Mouse (Mus musculus): ENCODE measurements around the gene Mrps14. TPM values are rescaled to one million over a fixed set of nuclear protein-coding genes. Genes with fewer than 3 reads are reported as not detected.

Gene Mrps14
- total RNA-seq (2014; rRNA removed) (22.9 and 23.1 TPM in 2 replicates), polyA plus RNA-seq (2015; fragmentation: Nextera tagmentation; extraction: Ambion mirVana) (129 and 149 TPM in 2 replicates)

DNA sequence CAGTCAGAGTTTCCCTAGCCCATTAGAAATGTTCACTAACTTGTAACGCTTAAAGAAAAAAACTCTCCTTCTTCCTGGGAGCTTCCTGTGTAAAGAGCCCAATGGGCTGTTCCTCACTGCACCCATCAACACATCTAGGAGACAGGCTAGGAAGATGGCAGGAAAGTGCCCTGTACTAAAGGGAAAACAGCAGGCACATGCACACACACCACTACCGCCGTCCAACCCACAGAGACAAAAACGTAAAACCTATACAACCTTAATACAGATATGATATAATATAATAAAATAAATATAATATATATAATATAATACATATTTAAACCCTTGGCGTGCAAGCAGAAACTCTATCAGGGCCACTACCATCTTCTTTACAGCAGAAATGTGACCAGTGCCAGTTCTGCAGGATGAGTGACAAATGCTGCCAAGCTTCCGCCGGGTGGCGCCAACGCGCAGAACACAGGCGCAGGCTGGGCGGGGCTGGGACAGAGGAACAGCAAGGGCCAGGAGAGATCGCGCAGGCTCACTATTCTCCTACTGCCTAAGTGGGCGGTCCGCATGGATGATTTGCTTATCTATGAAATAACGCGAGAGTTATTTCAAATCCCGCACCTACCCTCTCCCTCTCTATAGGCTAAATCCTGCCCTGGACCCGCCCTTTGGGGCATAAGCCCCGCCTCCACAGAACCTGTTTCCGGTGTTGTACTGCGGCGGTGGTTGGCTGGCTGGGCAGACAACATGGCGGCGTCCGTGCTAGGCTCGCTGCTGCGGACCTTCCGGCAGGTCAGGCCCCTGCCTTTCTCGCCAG is at the start of gene Mrps14:
Gene Mrps14, plus strand, starts transcription at position 687 of the 808 bp plus-strand sequence.
- H3K4me2 ChIP-seq (ENCODE audit: low read depth), result peak within 1 kb of the TSS; percentile 71
- no peaks in the 10 kb centered on the region for H3K9me3 ChIP-seq (ENCODE audit: low read length)
- peak within 1 kb of the TSS; percentile 89 for H3K27ac ChIP-seq (ENCODE audit: low read depth, low read length)
- H3K4me1 ChIP-seq (ENCODE audit: insufficient read depth), result 0 out of 2 replicates have a peak, but pooled peaks cover 6% of the 10 kb centered on the region
- H3K9ac ChIP-seq, result peak within 1 kb of the TSS; percentile 88
- H3K27me3 ChIP-seq (ENCODE audit: insufficient read depth, low read length), result no peaks in the 10 kb centered on the region
- ATAC-seq, result peak; percentile 99
- TF ChIP-seq CTCF (IDR thresholded peaks at IDR 0.05; ENCODE audit: low read depth), result peak; percentile 88
- peaks cover 19% of the 10 kb centered on the region; the same call in 1 of the 2 replicates for H3K36me3 ChIP-seq (ENCODE audit: insufficient read depth)
- H3K4me3 ChIP-seq (ENCODE audit: low read depth, low read length), result peak within 1 kb of the TSS; percentile 90
- 7% methylated on average over 31 of the region's 31 CpGs for WGBS
- DNase-seq, result peak; percentile 99

DNA sequence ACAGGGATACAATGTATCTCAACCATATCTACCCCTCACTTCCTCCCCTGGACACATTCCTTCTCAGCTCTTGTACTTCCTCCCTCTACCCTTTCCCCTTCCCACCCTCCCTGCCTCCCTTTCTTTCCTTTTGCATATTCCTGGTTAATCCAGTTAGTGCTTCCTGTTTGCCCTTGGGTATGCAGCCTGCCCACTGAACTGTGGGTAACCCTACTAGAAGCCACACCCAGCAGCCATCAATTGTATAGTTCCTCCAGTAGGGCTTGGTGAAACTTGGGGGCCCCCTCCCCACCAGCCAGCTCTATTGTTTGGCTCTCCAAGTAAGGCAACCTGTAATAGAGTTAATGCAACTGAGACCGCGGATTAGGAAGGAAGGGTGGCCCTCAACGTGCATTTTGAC is 49.4 kb upstream of the Mrps14 start:
- H3K4me3 ChIP-seq (ENCODE audit: low read depth, low read length), result no peak overlapping the region
- WGBS, result 77% methylated on average over 3 of the region's 3 CpGs
- no peaks in the 10 kb centered on the region for H3K9me3 ChIP-seq (ENCODE audit: low read length)
- H3K27me3 ChIP-seq (ENCODE audit: insufficient read depth, low read length), result no peaks in the 10 kb centered on the region
- peaks cover 4% of the 10 kb centered on the region; the same call in 1 of the 2 replicates for H3K4me1 ChIP-seq (ENCODE audit: insufficient read depth)
- no peak overlapping the region for H3K27ac ChIP-seq (ENCODE audit: low read depth, low read length)
- H3K4me2 ChIP-seq (ENCODE audit: low read depth), result no peak overlapping the region
- no peak overlapping the region for H3K9ac ChIP-seq
- no peaks in the 10 kb centered on the region for H3K36me3 ChIP-seq (ENCODE audit: insufficient read depth)
- ATAC-seq, result no peak
- TF ChIP-seq CTCF (IDR thresholded peaks at IDR 0.05; ENCODE audit: low read depth), result no peak
- no peak for DNase-seq

DNA sequence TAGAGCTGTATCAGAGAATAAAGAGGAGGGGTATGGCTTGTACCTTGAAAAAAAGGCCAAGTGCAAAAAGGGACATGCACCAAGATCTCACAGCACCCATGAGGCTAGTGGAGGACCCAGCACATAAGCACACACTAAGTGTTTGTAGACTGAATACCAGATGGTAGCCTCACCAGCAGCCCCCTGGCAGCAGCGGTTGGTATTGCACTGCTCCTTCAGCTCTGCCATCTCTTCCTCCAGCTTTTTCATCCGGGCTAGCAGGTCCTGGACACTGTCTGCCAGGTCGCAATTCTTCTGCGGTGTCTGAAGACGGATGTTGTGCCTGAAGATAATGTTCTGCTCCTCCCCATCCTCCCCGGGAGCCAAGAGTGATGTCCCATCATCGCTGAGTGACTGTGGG is 47.7 kb upstream of the Mrps14 start:
- Histone ChIP-seq H3K36me3 (ENCODE audit: insufficient read depth) (no peaks in the 10 kb centered on the region), H3K27me3 (ENCODE audit: insufficient read depth, low read length) (no peaks in the 10 kb centered on the region), H3K9me3 (ENCODE audit: low read length) (no peaks in the 10 kb centered on the region), H3K9ac (no peak overlapping the region), H3K27ac (ENCODE audit: low read depth, low read length) (no peak overlapping the region), H3K4me3 (ENCODE audit: low read depth, low read length) (no peak overlapping the region), H3K4me2 (ENCODE audit: low read depth) (no peak overlapping the region), H3K4me1 (ENCODE audit: insufficient read depth) (peaks cover 4% of the 10 kb centered on the region; the same call in 1 of the 2 replicates)
- WGBS, result 92% methylated on average over 7 of the region's 7 CpGs
- DNase-seq, result no peak
- no peak for ATAC-seq
- no peak for TF ChIP-seq CTCF (IDR thresholded peaks at IDR 0.05; ENCODE audit: low read depth)

DNA sequence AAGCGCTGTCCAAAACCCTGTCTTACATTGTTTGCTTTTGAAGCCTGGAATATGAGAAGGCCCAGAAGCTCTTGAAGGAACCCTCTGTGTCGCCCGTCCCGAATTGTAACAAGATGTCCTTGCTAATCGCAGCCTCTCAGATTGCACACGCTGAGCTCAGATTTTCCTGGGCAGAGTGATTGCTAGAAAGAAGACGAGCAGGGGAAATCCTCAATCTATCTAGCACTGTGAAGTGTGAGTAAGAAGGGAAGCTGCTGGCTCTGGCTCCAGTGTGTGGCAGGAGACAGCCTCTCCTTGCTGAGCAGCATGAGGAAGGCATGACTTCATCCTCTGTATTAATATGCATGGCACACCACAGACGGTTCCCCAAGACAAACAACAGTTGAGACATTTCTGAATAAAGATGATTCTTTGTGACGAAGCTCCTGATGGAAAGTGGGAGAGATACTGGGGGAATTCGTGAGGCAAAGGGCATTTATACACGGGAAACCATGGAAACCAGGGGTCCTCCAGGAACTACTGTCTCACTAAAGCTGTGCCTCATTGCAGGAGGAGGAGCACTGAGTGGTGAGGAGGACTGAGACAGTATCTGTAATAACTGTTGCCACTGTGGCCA is 45.6 kb upstream of the Mrps14 start:
- no peak overlapping the region for H3K9ac ChIP-seq
- 42% methylated on average over 11 of the region's 11 CpGs for WGBS
- peak overlapping the region; percentile 62 for H3K27ac ChIP-seq (ENCODE audit: low read depth, low read length)

DNA sequence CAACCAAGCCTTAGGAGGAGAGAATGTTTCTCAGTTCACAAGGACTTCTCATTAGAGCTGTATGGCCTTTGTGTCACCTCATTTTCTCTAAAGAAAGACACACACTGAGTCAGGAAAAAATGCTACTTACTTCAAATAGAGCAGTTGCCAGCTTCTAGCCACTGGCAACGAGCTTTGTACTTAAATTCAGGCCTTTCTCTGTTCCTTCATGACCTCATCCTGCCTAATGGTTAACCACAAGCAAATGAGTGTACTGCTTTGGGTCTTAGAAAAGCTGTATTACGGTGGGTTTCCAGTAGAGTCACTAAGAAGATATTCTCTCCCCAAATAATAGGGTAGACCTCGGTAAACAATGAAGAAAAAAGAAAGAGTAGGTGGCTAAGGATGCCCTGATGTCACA is 44.3 kb upstream of the Mrps14 start:
- DNase-seq, result no peak

More for the DNA sequence above, 45.6 kb upstream of the Mrps14 start:
- Histone ChIP-seq H3K9me3 (ENCODE audit: low read length) (no peaks in the 10 kb centered on the region), H3K4me1 (ENCODE audit: insufficient read depth) (peaks cover 4% of the 10 kb centered on the region; the same call in 1 of the 2 replicates), H3K4me3 (ENCODE audit: low read depth, low read length) (no peak overlapping the region), H3K27me3 (ENCODE audit: insufficient read depth, low read length) (no peaks in the 10 kb centered on the region), H3K36me3 (ENCODE audit: insufficient read depth) (no peaks in the 10 kb centered on the region), H3K4me2 (ENCODE audit: low read depth) (no peak overlapping the region)
- DNase-seq (peak; percentile 62), ATAC-seq (peak; percentile 94)
- TF ChIP-seq CTCF (IDR thresholded peaks at IDR 0.05; ENCODE audit: low read depth), result no peak

GRCm38 (mm10) chr1:160153480-160153879 is 41.5 kb upstream of the Mrps14 start, which contains the start of gene Tnn:
Tnn (minus strand) TSS chr1:160153580.
- DNase-seq (no peak), ATAC-seq (no peak)
- no peak within 1 kb of the TSS for H3K4me3 ChIP-seq (ENCODE audit: low read depth, low read length)
- TF ChIP-seq CTCF (IDR thresholded peaks at IDR 0.05; ENCODE audit: low read depth), result no peak
- no peak within 1 kb of the TSS for H3K27ac ChIP-seq (ENCODE audit: low read depth, low read length)
- no peaks in the 10 kb centered on the region for H3K27me3 ChIP-seq (ENCODE audit: insufficient read depth, low read length)
- H3K9ac ChIP-seq, result no peak within 1 kb of the TSS
- H3K9me3 ChIP-seq (ENCODE audit: low read length), result no peaks in the 10 kb centered on the region
- no peaks in the 10 kb centered on the region for H3K36me3 ChIP-seq (ENCODE audit: insufficient read depth)
- peaks cover 4% of the 10 kb centered on the region; the same call in 1 of the 2 replicates for H3K4me1 ChIP-seq (ENCODE audit: insufficient read depth)
- H3K4me2 ChIP-seq (ENCODE audit: low read depth), result no peak within 1 kb of the TSS
- WGBS, result 77% methylated on average over 8 of the region's 8 CpGs

More for the DNA sequence above, 44.3 kb upstream of the Mrps14 start:
- Histone ChIP-seq H3K4me1 (ENCODE audit: insufficient read depth) (peaks cover 4% of the 10 kb centered on the region; the same call in 1 of the 2 replicates), H3K4me2 (ENCODE audit: low read depth) (no peak overlapping the region), H3K27me3 (ENCODE audit: insufficient read depth, low read length) (no peaks in the 10 kb centered on the region), H3K36me3 (ENCODE audit: insufficient read depth) (no peaks in the 10 kb centered on the region), H3K9ac (no peak overlapping the region), H3K27ac (ENCODE audit: low read depth, low read length) (no peak overlapping the region), H3K9me3 (ENCODE audit: low read length) (no peaks in the 10 kb centered on the region), H3K4me3 (ENCODE audit: low read depth, low read length) (no peak overlapping the region)
- TF ChIP-seq CTCF (IDR thresholded peaks at IDR 0.05; ENCODE audit: low read depth), result no peak
- no peak for ATAC-seq
- WGBS, result 41% methylated on average over 3 of the region's 3 CpGs

DNA sequence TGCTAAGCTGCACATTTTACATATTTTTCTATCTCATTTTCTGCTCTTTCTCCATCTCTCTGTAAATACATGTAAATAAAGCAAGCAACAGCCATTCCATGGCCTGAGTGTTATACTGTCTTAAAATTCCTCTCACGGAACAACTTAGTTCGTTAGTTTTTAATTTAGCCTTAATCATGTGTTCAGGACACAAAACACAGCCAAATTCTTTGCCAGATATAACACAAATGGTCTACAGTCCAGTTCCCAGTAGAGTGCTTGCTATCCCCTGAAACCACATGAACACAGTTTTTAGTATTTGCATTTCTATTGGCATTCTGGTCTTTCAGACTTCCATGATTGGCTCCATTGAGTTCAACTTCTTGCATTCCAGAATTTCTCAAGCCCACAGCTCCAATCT is 36.8 kb upstream of the Mrps14 start:
- H3K27me3 ChIP-seq (ENCODE audit: insufficient read depth, low read length), result no peaks in the 10 kb centered on the region
- no peak for ATAC-seq
- no peak overlapping the region for H3K4me3 ChIP-seq (ENCODE audit: low read depth, low read length)
- no peak for DNase-seq
- no peaks in the 10 kb centered on the region for H3K4me1 ChIP-seq (ENCODE audit: insufficient read depth)
- WGBS, result 29% methylated on average over 2 of the region's 2 CpGs
- H3K4me2 ChIP-seq (ENCODE audit: low read depth), result no peak overlapping the region
- H3K36me3 ChIP-seq (ENCODE audit: insufficient read depth), result no peaks in the 10 kb centered on the region
- no peak for TF ChIP-seq CTCF (IDR thresholded peaks at IDR 0.05; ENCODE audit: low read depth)
- no peak overlapping the region for H3K27ac ChIP-seq (ENCODE audit: low read depth, low read length)
- H3K9me3 ChIP-seq (ENCODE audit: low read length), result no peaks in the 10 kb centered on the region
- H3K9ac ChIP-seq, result no peak overlapping the region

Measured in forebrain, postnatal 0 days (tissue).